Mouse (Mus musculus) layer of hippocampus, adult 8-10 months (tissue): ENCODE results near the gene Fmnl3. TPM values are rescaled to one million over a fixed set of nuclear protein-coding genes. Genes with fewer than 3 reads are reported as not detected.

Source experiments
- DNase-seq, 2 experiments: peaks; one replicate each; pipeline ENCODE4 v3.0.0; 2022; ENCODE audit warnings: low spot score in 2 of 2
- total RNA-seq, 4 experiments: library from RNA; stranded (reverse); gene quantifications; 2 replicates each; pipeline ENCODE4 v1.2.4; 2022

Gene Fmnl3
- 10 to 100 TPM in 3 of 4 experiments, 1 to 10 TPM in 1; 8.9 to 19.6 (median 14.1) TPM for total RNA-seq

GRCm38 (mm10) chr15:99370259-99370691, at the start of gene Fmnl3:
Gene Fmnl3, minus strand, starts transcription at chr15:99370482.
- peak; percentile 88 to 95 for DNase-seq

- DNase-seq: no peak
These were observed 47.5 kb upstream of the Fmnl3 start for GRCm38 (mm10) chr15:99417692-99418271.

DNA sequence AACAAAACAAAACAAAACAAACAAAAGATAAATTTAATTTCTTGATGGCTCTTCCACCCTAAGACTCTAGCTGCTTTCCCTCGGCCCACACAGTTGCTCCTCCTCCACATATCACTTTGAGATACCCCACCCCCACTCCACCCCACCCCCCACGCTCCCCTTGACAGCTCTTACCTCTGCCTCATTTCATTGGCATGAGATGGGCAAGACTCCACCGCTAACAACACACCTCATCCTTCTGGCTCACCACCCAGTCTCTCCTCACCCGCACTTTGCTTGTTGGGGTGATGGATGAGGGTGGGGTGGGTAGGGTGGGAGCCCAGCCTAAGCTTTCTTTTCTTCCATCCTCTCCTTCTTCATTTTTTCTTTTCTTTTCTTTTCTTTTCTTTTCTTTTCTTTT, 46.7 kb upstream of the Fmnl3 start:
- DNase-seq: no peak

GRCm38 (mm10) chr15:99416348-99416882, 46.1 kb upstream of the Fmnl3 start:
- peak; percentile 49 to 81 for DNase-seq

- peak in 1 of 2 experiments; percentile 51 for DNase-seq
These were observed 45.5 kb upstream of the Fmnl3 start for GRCm38 (mm10) chr15:99415793-99416192.

- DNase-seq: no peak
These were observed 41.5 kb upstream of the Fmnl3 start for GRCm38 (mm10) chr15:99411747-99412146.

GRCm38 (mm10) chr15:99408845-99409244, 38.6 kb upstream of the Fmnl3 start:
- no peak for DNase-seq

DNA sequence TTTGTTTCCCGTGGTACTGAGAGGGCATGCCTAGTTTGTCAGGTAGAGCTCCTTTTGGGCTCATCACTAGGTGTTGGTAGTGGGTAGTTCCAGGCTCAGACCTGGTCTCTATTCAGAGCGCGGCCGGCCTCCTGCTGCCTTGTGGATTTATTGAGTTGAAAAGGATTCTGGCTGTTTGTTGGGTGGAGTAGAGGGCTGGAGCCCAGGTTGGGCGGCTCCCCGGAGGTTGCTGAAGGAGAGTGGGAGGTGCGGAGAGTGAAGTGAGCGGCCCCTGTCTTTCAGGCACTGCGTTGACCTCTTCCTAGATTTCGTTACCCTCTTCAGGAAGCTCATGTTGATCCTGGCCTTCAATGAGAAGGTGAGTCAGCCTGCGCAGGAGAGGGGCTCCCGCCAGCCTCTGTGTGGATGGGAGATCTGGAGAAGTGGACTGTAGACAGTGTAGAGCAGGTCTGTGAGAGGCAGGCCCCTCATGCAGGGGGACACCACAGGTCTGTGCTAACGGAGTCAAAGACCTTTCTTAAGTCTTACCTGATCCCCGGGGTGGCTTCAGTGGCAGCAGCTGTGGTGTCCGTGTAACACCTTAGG, 36.8 kb upstream of the Fmnl3 start:
- no peak for DNase-seq

DNA sequence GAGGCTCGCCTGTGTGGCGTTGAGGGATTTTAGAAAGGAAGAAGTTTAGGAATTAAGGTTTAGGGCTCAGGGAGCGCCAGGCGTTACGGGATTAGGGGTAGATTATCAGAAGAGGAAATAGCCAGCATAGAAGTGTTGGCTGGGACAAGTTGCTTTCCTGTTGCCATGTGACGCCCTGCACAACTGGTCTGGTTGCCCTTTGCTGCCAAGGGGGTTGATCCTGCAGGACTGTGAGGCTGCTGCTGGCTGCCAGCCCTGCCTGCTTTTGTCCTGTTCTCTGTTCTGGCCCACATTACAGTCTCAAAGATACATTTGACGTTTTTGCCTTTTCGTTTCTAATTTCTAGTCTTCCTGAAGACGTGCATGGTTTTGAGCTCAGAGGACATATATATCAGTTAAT, 34.9 kb upstream of the Fmnl3 start:
- DNase-seq: no peak

GRCm38 (mm10) chr15:99403159-99403889, 33.0 kb upstream of the Fmnl3 start:
- no peak for DNase-seq

GRCm38 (mm10) chr15:99400602-99401001, 30.3 kb upstream of the Fmnl3 start:
- DNase-seq: no peak

DNA sequence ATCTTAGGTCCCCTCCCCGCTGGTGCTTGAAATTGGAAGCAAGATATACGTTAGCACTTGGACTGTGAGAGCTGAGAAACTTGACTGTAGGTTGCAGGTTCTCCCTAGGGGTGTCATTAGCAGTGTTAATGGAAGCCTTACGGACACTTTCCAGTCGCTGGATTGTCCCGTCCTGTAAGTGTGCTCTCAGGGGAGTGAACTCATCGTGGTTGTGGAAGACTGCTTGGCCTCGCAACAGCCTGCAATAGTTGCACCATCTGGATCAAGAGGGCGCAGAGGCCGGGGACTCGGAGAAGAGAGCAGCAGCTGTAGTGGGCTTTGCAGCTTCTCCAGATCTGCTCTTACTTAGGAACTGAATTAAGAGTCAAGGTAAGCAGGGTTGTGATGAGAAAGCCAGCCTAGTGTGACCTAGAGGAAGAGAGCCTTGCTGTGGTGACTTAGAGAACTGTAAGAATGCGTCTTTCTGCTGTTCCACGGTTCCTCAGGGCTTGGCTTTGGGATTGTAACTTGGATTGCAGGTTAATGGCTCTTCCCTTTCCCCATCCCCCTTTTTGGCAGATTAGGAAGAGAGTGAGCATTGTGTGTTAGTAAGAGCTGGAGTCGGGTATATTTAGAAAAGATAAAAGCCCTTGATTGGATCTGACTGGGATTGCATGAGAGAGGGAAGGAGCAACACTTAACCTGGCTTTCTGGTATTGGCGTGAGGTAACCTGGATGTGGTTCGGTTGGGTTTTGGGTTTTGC, 29.4 kb upstream of the Fmnl3 start:
- DNase-seq: no peak

DNA sequence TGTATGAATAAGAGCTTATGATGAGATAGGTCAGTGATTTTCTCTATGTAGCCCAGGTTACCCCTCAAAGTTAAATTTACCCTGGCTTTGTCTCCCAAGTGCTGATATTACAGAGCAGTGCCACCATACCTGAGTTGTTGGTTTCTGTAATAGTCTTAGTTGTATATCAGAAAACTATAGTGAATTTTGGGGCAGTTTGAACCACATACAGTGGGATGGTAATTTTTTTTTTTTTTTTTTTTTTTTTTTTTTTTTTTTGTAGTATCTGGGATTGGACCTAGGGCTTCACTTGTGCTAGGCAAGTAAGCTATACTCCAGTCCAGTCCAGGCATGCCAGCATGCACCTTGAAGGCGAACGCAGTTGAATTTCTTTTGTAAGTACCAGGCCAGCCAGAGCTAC, 27.3 kb upstream of the Fmnl3 start:
- DNase-seq: no peak

- DNase-seq: no peak
These were observed 26.6 kb upstream of the Fmnl3 start for GRCm38 (mm10) chr15:99396875-99397274.

GRCm38 (mm10) chr15:99396462-99396861, 26.2 kb upstream of the Fmnl3 start:
- DNase-seq: no peak

GRCm38 (mm10) chr15:99393386-99394252, 23.3 kb upstream of the Fmnl3 start:
- peak in 1 of 2 experiments; percentile 38 for DNase-seq

GRCm38 (mm10) chr15:99392486-99393385, 22.5 kb upstream of the Fmnl3 start, which contains the start of gene Tmbim6:
Gene Tmbim6, plus strand, starts transcription at chr15:99392882.
- peak; percentile 100 for DNase-seq

DNA sequence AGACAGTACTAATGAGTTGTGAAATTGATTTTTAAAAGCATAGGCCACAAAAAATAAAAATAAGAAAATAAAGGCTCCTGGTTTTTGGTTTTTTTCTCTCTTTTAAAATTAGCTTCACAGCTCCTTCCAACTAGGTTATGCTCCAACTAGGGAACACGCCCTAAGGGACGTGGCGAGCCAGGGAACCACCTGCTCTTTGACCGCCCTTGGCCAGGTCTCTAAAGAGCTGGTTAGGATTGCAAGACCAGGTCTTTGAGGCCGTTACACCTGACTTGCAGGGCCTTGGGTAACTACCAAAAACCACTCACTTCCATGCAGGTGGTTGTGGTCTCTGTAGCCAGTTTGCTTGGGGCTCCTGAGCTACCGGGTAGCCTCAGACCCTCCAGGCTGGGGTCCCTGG, 21.7 kb upstream of the Fmnl3 start:
- DNase-seq: no peak
